Mouse (Mus musculus): ENCODE measurements around the gene Pde5a.

The Pde5a gene

GRCm38 (mm10) chr3:122766930-122767329 lies 38.2 kb downstream of the Pde5a start:
- no peak for DNase-seq

GRCm38 (mm10) chr3:122767841-122768240 lies 39.1 kb downstream of the Pde5a start:
- no peak for DNase-seq

GRCm38 (mm10) chr3:122781417-122781816 lies 52.7 kb downstream of the Pde5a start:
- DNase-seq = no peak

GRCm38 (mm10) chr3:122784245-122784644 lies 55.5 kb downstream of the Pde5a start:
- no peak for DNase-seq

- DNase-seq = no peak
These were observed 59.6 kb downstream of the Pde5a start for GRCm38 (mm10) chr3:122788314-122788713.

- no peak for DNase-seq
These were observed 60.8 kb downstream of the Pde5a start for GRCm38 (mm10) chr3:122789544-122789943.

GRCm38 (mm10) chr3:122800050-122800449 lies 71.3 kb downstream of the Pde5a start:
- DNase-seq = no peak

GRCm38 (mm10) chr3:122800553-122801435 lies 72.0 kb downstream of the Pde5a start:
- DNase-seq = no peak

GRCm38 (mm10) chr3:122801436-122802221 lies 72.9 kb downstream of the Pde5a start:
- no peak for DNase-seq

- DNase-seq = no peak
These were observed 78.6 kb downstream of the Pde5a start for GRCm38 (mm10) chr3:122807313-122807712.

GRCm38 (mm10) chr3:122810090-122810863 lies 81.5 kb downstream of the Pde5a start:
- no peak for DNase-seq

- no peak for DNase-seq
These were observed 82.2 kb downstream of the Pde5a start for GRCm38 (mm10) chr3:122810986-122811385.

- peak in 1 of 2 experiments; percentile 13 for DNase-seq
These were observed 85.8 kb downstream of the Pde5a start for GRCm38 (mm10) chr3:122814531-122814930.

GRCm38 (mm10) chr3:122818282-122818681 lies 89.5 kb downstream of the Pde5a start:
- DNase-seq = no peak

GRCm38 (mm10) chr3:122820700-122821099 lies 92.0 kb downstream of the Pde5a start:
- DNase-seq = no peak

GRCm38 (mm10) chr3:122828270-122829058 lies 99.7 kb downstream of the Pde5a start:
- DNase-seq = no peak

- DNase-seq = no peak
These were observed 105.8 kb downstream of the Pde5a start for GRCm38 (mm10) chr3:122834519-122834918.

- no peak for DNase-seq
These were observed 106.5 kb downstream of the Pde5a start for GRCm38 (mm10) chr3:122835097-122835850.

- no peak for DNase-seq
These were observed 108.9 kb downstream of the Pde5a start for GRCm38 (mm10) chr3:122837639-122838038.

GRCm38 (mm10) chr3:122848410-122849034 lies 119.8 kb downstream of the Pde5a start:
- DNase-seq = no peak

GRCm38 (mm10) chr3:122855149-122855548 lies 126.4 kb downstream of the Pde5a start:
- no peak for DNase-seq

All from lung, adult 18-20 months (tissue).